Mouse (Mus musculus) stomach, embryonic 16.5 days (tissue): Measurements from ENCODE around the gene Ism1. TPM values are rescaled to one million over a fixed set of nuclear protein-coding genes. Genes with fewer than 3 reads are reported as not detected.

Experiments
- ATAC-seq: fragments of 200-750 bp; cut with Nextera tagmentation; 2 replicates; pipeline ENCODE4 v1.8.0; 2017; ENCODE audit warnings: moderate number of reproducible peaks, moderate TSS enrichment; ENCODE audit not compliant: insufficient read depth, low FRiP score
- H3K27ac ChIP-seq: fragments of 300-500 bp; sonication (generic); 2 replicates; pipeline ENCODE4 v1.5.1; 2014; ENCODE audit warnings: low read length
- H3K27me3 ChIP-seq: fragments of 300-500 bp; sonication (generic); 2 replicates; pipeline ENCODE4 v1.6.1; 2014; ENCODE audit warnings: low read length, control low read depth, mixed read lengths; ENCODE audit not compliant: control insufficient read depth, insufficient read depth
- H3K36me3 ChIP-seq: fragments of 300-500 bp; sonication (generic); 2 replicates; pipeline ENCODE4 v1.6.1; 2014; ENCODE audit warnings: low read length; ENCODE audit not compliant: control insufficient read depth, insufficient read depth
- H3K4me1 ChIP-seq: fragments of 300-500 bp; sonication (generic); 2 replicates; pipeline ENCODE4 v1.6.1; 2014; ENCODE audit warnings: low read length, control low read depth, mixed read lengths; ENCODE audit not compliant: control insufficient read depth, insufficient read depth
- H3K4me2 ChIP-seq: fragments of 300-500 bp; sonication (generic); 2 replicates; pipeline ENCODE4 v1.6.1; 2014; ENCODE audit warnings: low read depth, low read length, mixed read lengths
- H3K4me3 ChIP-seq: fragments of 300-500 bp; sonication (generic); replicated peaks from 2 replicates; pipeline ENCODE4 v1.5.1; 2014; ENCODE audit warnings: mild to moderate bottlenecking, low read length
- H3K9ac ChIP-seq: fragments of 300-500 bp; sonication (generic); 2 replicates; pipeline ENCODE4 v1.6.1; 2014; ENCODE audit warnings: low read length
- H3K9me3 ChIP-seq: fragments of 300-500 bp; sonication (generic); replicated peaks from 2 replicates; pipeline ENCODE4 v1.6.1; 2016; ENCODE audit warnings: low read length, control low read depth; ENCODE audit not compliant: control insufficient read depth
- WGBS: fragments of 180-500 bp; shearing (Covaris S2); extraction: QIAGEN DNeasy Blood & Tissue Kit; methylation state at CpG from one replicate; pipeline ENCODE4 v1.1.7; 2014; 5-methylcytosine and 5-hydroxymethylcytosine counted together
- polyA plus RNA-seq: library from polyadenylated mRNA; unstranded; fragments of >200 nt; fragmentation: Nextera tagmentation; extraction: Ambion mirVana; gene quantifications from 2 replicates; pipeline ENCODE4 v1.2.1, GENCODE M21; 2015

The Ism1 gene
- polyA plus RNA-seq, 1 experiment from 2014 or later: 1.7 TPM

DNA sequence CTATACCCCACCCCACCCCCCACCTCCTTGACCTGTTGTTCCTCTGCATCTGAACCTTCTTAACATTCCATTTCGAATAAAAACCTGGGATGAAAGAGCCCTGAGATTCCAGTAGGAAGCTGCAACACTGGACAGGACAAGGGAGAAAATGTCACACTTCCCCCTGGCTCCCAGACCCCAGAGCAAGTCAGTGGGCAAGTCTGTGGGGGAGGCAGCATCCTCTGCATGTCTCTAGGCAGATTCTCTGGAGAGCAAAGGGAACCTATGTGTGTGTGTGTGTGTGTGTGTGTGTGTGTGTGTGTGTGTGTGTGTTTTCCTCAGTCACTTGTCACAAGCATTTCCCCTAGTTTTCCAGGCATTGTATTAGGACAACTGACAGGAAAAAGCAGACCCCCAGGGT, 98.7 kb downstream of the Ism1 start:
- Histone ChIP-seq H3K9ac (no peak overlapping the region), H3K36me3 (no peaks in the 10 kb centered on the region), H3K4me3 (no peak overlapping the region), H3K27me3 (no peaks in the 10 kb centered on the region), H3K9me3 (no peaks in the 10 kb centered on the region), H3K4me1 (no peaks in the 10 kb centered on the region), H3K27ac (no peak overlapping the region), H3K4me2 (no peak overlapping the region)
- ATAC-seq: no peak
- WGBS: 4% methylated on average over 1 of the region's 1 CpGs

- 50% methylated on average over 3 of the region's 3 CpGs for WGBS
- ATAC-seq: no peak
Measured at GRCm38 (mm10) chr2:139778283-139778682, 100.3 kb downstream of the Ism1 start.

DNA sequence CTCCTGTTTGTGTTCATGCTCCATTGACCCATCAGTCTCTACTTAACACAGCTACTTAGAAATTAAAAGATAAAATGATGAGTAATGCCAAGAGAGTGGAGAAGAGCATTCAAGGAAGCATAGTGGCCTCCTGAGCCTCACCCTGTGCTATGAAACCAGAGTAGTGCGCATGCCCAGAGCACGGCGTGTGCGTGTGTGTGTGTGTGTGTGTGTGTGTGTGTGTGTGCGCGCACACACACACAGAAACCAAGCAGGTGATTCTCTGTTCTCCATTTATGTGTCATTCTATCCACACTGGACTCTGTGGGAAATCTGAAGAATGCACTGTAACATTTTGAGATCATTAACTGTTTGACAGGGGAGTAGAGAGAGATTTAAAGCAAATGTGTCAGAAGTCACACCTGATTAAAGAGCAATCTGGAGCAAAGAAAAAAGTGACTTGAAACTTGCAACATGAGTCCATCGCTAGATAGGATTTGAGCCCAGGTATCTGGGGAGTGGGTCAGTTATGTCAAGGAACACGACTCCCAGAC, 105.4 kb downstream of the Ism1 start:
- no peak overlapping the region for H3K27ac ChIP-seq
- no peak overlapping the region for H3K9ac ChIP-seq
- H3K4me2 ChIP-seq: no peak overlapping the region
- no peaks in the 10 kb centered on the region for H3K27me3 ChIP-seq
- no peak for ATAC-seq
- no peaks in the 10 kb centered on the region for H3K36me3 ChIP-seq
- no peak overlapping the region for H3K4me3 ChIP-seq
- 91% methylated on average over 8 of the region's 8 CpGs for WGBS
- no peaks in the 10 kb centered on the region for H3K9me3 ChIP-seq
- H3K4me1 ChIP-seq: no peaks in the 10 kb centered on the region

More at GRCm38 (mm10) chr2:139778283-139778682, 100.3 kb downstream of the Ism1 start:
- Histone ChIP-seq H3K4me1 (no peaks in the 10 kb centered on the region), H3K4me3 (no peak overlapping the region), H3K36me3 (no peaks in the 10 kb centered on the region), H3K4me2 (no peak overlapping the region), H3K9me3 (no peaks in the 10 kb centered on the region), H3K27me3 (no peaks in the 10 kb centered on the region), H3K9ac (no peak overlapping the region), H3K27ac (no peak overlapping the region)

DNA sequence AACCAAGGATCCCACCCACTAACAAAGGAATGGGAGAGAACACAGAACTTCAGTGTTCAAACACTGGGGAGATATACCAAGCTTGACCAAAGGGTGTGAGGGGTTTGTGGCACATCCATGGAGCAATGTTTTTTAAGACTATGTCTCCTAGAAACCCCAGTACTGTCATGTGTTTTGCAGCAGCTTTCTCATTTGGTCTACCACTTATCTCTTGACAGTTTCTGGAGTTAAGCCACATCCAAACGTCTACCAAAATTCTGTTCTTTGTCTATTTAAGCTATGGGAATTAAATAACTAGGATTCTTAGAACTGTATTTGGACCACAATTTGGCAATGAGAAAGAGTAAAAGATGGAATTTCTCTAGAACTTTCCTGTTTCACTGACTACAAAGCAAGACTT, 106.5 kb downstream of the Ism1 start:
- Histone ChIP-seq H3K4me1 (no peaks in the 10 kb centered on the region), H3K36me3 (no peaks in the 10 kb centered on the region), H3K27me3 (no peaks in the 10 kb centered on the region), H3K4me3 (no peak overlapping the region), H3K27ac (no peak overlapping the region), H3K9me3 (no peaks in the 10 kb centered on the region), H3K9ac (no peak overlapping the region), H3K4me2 (no peak overlapping the region)
- ATAC-seq: no peak
- WGBS: 44% methylated on average over 1 of the region's 1 CpGs

- WGBS: 63% methylated on average over 2 of the region's 2 CpGs
- H3K9ac ChIP-seq: no peak overlapping the region
- no peaks in the 10 kb centered on the region for H3K4me1 ChIP-seq
- H3K4me2 ChIP-seq: no peak overlapping the region
- H3K4me3 ChIP-seq: no peak overlapping the region
- no peaks in the 10 kb centered on the region for H3K9me3 ChIP-seq
- H3K27me3 ChIP-seq: no peaks in the 10 kb centered on the region
- H3K27ac ChIP-seq: no peak overlapping the region
- H3K36me3 ChIP-seq: no peaks in the 10 kb centered on the region
- ATAC-seq: no peak
Measured at GRCm38 (mm10) chr2:139784946-139785345, 107.0 kb downstream of the Ism1 start.

GRCm38 (mm10) chr2:139788658-139789057, 110.7 kb downstream of the Ism1 start:
- no peaks in the 10 kb centered on the region for H3K27me3 ChIP-seq
- no peaks in the 10 kb centered on the region for H3K4me1 ChIP-seq
- 56% methylated on average over 4 of the region's 4 CpGs for WGBS
- H3K9ac ChIP-seq: no peak overlapping the region
- no peaks in the 10 kb centered on the region for H3K36me3 ChIP-seq
- H3K4me2 ChIP-seq: no peak overlapping the region
- no peaks in the 10 kb centered on the region for H3K9me3 ChIP-seq
- no peak for ATAC-seq
- H3K27ac ChIP-seq: no peak overlapping the region
- H3K4me3 ChIP-seq: no peak overlapping the region

DNA sequence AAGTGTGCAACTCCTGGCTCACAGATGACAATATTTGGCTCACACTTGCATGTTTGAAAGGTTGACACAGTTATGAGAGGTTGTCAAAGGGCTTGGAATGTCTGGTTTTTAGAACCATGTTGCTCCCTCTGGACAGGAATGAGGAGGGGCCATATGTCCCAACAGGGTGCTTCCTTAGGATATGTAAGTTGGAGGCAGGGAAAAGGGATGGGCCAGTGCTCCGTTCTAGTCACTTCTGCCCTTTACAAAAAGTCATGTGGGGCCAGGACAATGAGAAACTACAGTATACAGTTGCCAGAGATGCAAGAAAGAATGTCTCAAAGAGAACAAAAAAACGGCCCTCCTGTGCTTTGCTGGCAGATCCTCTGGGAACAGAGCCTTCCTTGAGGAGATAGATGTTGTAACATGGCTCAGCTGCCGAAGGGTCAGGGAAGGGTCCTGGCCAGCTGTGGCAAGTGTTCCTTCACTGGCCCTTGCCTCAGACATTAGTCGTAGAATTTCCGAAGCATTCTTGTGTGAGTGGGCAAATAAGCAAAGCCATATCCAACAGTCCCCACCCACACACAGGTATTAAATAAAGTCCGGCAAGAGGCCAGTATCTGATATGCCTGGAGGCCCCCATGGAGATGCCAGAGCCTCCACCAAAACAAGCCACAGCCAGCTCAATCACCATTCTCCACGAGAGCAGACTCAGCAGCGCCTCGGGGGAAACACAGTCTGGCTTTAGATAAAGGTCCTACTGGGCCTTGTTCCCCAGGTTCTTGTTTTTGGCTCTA, 114.6 kb downstream of the Ism1 start:
- Histone ChIP-seq H3K27me3 (no peaks in the 10 kb centered on the region), H3K4me2 (no peak overlapping the region), H3K9me3 (no peaks in the 10 kb centered on the region), H3K27ac (no peak overlapping the region), H3K9ac (no peak overlapping the region), H3K4me3 (no peak overlapping the region), H3K36me3 (no peaks in the 10 kb centered on the region), H3K4me1 (no peaks in the 10 kb centered on the region)
- no peak for ATAC-seq
- WGBS: 72% methylated on average over 9 of the region's 9 CpGs

DNA sequence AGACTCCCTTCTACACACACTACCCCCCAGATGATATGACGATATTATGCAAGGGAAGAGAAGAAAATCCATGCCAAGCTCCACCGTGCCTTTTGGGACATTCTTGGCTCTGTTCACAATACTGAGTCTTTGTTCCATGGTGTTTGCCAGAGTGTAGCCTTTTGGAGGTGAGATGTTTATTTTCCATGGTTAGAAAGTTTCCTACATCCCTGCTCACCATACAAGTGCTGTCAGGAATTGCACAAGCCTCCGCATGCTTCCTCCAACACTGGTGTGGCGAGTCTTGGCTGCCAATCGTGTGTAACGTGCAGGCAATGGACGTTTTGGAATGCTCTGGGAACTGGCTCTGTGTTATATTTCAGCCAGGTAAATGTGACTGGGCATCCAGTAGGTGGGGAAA, 126.1 kb downstream of the Ism1 start:
- ATAC-seq: no peak
- no peak overlapping the region for H3K4me2 ChIP-seq
- H3K9me3 ChIP-seq: no peaks in the 10 kb centered on the region
- H3K36me3 ChIP-seq: no peaks in the 10 kb centered on the region
- H3K4me3 ChIP-seq: no peak overlapping the region
- H3K9ac ChIP-seq: no peak overlapping the region
- no peaks in the 10 kb centered on the region for H3K27me3 ChIP-seq
- peaks cover 3% of the 10 kb centered on the region; the same call in 1 of the 2 replicates for H3K4me1 ChIP-seq
- H3K27ac ChIP-seq: 0 out of 2 replicates have a peak overlapping the region, but pooled peaks have one; percentile 18
- WGBS: 59% methylated on average over 7 of the region's 7 CpGs

GRCm38 (mm10) chr2:139807887-139808286, 129.9 kb downstream of the Ism1 start:
- Histone ChIP-seq H3K4me1 (peaks cover 3% of the 10 kb centered on the region; the same call in 1 of the 2 replicates), H3K4me3 (no peak overlapping the region), H3K4me2 (no peak overlapping the region), H3K27me3 (no peaks in the 10 kb centered on the region), H3K36me3 (no peaks in the 10 kb centered on the region), H3K9ac (no peak overlapping the region), H3K9me3 (no peaks in the 10 kb centered on the region), H3K27ac (no peak overlapping the region)
- ATAC-seq: no peak
- WGBS: 92% methylated on average over 6 of the region's 6 CpGs
